Mouse (Mus musculus): ENCODE data around the gene Shq1. TPM values are rescaled to one million over a fixed set of nuclear protein-coding genes. Genes with fewer than 3 reads are reported as not detected.

Gene Shq1
- polyA plus RNA-seq, 2 experiments = 5.8 to 8.7 TPM

DNA sequence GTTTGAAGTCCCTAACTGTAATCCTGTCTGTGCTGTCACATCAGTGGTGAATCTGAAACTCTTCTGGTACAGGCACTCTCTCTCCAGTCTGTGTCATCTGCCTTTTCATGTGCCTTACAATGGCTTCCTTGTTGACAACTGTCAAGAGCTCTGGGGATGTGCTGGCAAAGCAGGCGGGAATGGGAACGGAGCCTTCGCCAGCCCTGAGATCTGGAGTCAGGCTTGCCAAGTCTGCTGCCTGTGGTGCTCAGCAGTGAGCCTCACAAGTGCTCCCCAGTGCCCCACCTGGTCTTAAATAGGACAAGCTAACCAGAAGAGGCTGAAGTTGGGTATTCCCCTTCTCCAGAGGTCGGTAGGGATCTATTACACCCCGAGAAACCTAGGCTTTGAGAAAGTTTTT is 29.8 kb upstream of the Shq1 start:
- H3K4me2 ChIP-seq (ENCODE audit: low read depth) = no peak overlapping the region
- peaks cover 19% of the 10 kb centered on the region for H3K27me3 ChIP-seq (ENCODE audit: control insufficient read depth, insufficient read depth, low read length)
- H3K36me3 ChIP-seq (replicated peaks; ENCODE audit: control insufficient read depth, insufficient read depth, low read depth) = no peaks in the 10 kb centered on the region
- H3K4me1 ChIP-seq (replicated peaks; ENCODE audit: control insufficient read depth in 2 of 2, insufficient read depth in 2 of 2, low read length in 1 of 2) = no peaks in the 10 kb centered on the region
- H3K4me3 ChIP-seq (ENCODE audit: insufficient read depth in 1 of 2, low read depth in 2 of 2, low read length in 2 of 2) = no peak overlapping the region
- no peak overlapping the region for H3K9ac ChIP-seq (replicated peaks)
- ATAC-seq (ENCODE audit: insufficient read depth) (no peak), DNase-seq (ENCODE audit: low read depth in 3 of 3, low spot score in 3 of 3) (no peak)
- WGBS (ENCODE audit: insufficient replicate concordance) = 58% methylated on average over 5 of the region's 5 CpGs
- no peak overlapping the region for H3K27ac ChIP-seq
- no peaks in the 10 kb centered on the region for H3K9me3 ChIP-seq (ENCODE audit: control insufficient read depth, low read length)
- TF ChIP-seq EP300 (IDR thresholded peaks at IDR 0.05; ENCODE audit: low read depth) (no peak), CTCF (IDR thresholded peaks at IDR 0.05; ENCODE audit: low read depth) (no peak)

- H3K9ac ChIP-seq (replicated peaks) = no peak overlapping the region
- H3K27ac ChIP-seq = no peak overlapping the region
- H3K9me3 ChIP-seq (ENCODE audit: control insufficient read depth, low read length) = no peaks in the 10 kb centered on the region
- WGBS (ENCODE audit: insufficient replicate concordance) = 70% methylated on average over 5 of the region's 5 CpGs
- DNase-seq (ENCODE audit: low read depth in 3 of 3, low spot score in 3 of 3) (no peak), ATAC-seq (ENCODE audit: insufficient read depth) (no peak)
- H3K36me3 ChIP-seq (replicated peaks; ENCODE audit: control insufficient read depth, insufficient read depth, low read depth) = no peaks in the 10 kb centered on the region
- no peak overlapping the region for H3K4me2 ChIP-seq (ENCODE audit: low read depth)
- TF ChIP-seq CTCF (IDR thresholded peaks at IDR 0.05; ENCODE audit: low read depth) = no peak
- TF ChIP-seq EP300 (IDR thresholded peaks at IDR 0.05; ENCODE audit: low read depth) = no peak
- H3K27me3 ChIP-seq (ENCODE audit: control insufficient read depth, insufficient read depth, low read length) = peaks cover 11% of the 10 kb centered on the region
- H3K4me3 ChIP-seq (ENCODE audit: insufficient read depth in 1 of 2, low read depth in 2 of 2, low read length in 2 of 2) = no peak overlapping the region
- no peaks in the 10 kb centered on the region for H3K4me1 ChIP-seq (replicated peaks; ENCODE audit: control insufficient read depth in 2 of 2, insufficient read depth in 2 of 2, low read length in 1 of 2)
Observed at GRCm38 (mm10) chr6:100699986-100700385, 29.0 kb upstream of the Shq1 start.

DNA sequence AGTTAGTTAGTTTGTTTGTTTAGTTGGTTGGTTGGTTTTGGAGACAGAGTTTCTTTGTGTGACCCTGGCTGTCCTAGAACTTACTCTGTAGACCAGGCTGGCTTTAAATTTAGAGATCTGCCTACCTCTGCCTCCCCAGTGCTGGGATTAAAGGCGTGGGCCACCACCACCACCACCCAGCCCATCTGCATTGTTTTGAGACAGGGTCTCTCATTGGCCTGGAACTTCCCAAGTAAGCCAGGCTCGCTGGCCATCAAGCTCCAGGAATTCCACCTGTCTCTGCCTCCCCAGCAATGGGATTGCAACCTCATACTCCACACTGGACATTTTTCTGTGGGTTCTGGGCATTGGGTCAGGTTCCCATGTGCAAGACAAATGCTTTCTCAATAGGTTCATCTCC is 15.4 kb upstream of the Shq1 start:
- no peaks in the 10 kb centered on the region for H3K27me3 ChIP-seq (ENCODE audit: control insufficient read depth, insufficient read depth, low read length)
- 29% methylated on average over 2 of the region's 2 CpGs for WGBS (ENCODE audit: insufficient replicate concordance)
- H3K9ac ChIP-seq (replicated peaks) = no peak overlapping the region
- no peaks in the 10 kb centered on the region for H3K9me3 ChIP-seq (ENCODE audit: control insufficient read depth, low read length)
- H3K36me3 ChIP-seq (replicated peaks; ENCODE audit: control insufficient read depth, insufficient read depth, low read depth) = no peaks in the 10 kb centered on the region
- no peak overlapping the region for H3K27ac ChIP-seq
- H3K4me3 ChIP-seq (ENCODE audit: insufficient read depth in 1 of 2, low read depth in 2 of 2, low read length in 2 of 2) = no peak overlapping the region
- no peak overlapping the region for H3K4me2 ChIP-seq (ENCODE audit: low read depth)
- ATAC-seq (ENCODE audit: insufficient read depth) (no peak), DNase-seq (ENCODE audit: low read depth in 3 of 3, low spot score in 3 of 3) (no peak)
- no peak for TF ChIP-seq EP300 (IDR thresholded peaks at IDR 0.05; ENCODE audit: low read depth)
- TF ChIP-seq CTCF (IDR thresholded peaks at IDR 0.05; ENCODE audit: low read depth) = no peak
- H3K4me1 ChIP-seq (replicated peaks; ENCODE audit: control insufficient read depth in 2 of 2, insufficient read depth in 2 of 2, low read length in 1 of 2) = no peaks in the 10 kb centered on the region

GRCm38 (mm10) chr6:100678636-100679035 is 7.7 kb upstream of the Shq1 start:
- TF ChIP-seq CTCF (IDR thresholded peaks at IDR 0.05; ENCODE audit: low read depth) = no peak
- no peak for TF ChIP-seq EP300 (IDR thresholded peaks at IDR 0.05; ENCODE audit: low read depth)
- no peak overlapping the region for H3K4me2 ChIP-seq (ENCODE audit: low read depth)
- H3K9me3 ChIP-seq (ENCODE audit: control insufficient read depth, low read length) = no peaks in the 10 kb centered on the region
- H3K9ac ChIP-seq (replicated peaks) = no peak overlapping the region
- no peak overlapping the region for H3K4me3 ChIP-seq (ENCODE audit: insufficient read depth in 1 of 2, low read depth in 2 of 2, low read length in 2 of 2)
- no peaks in the 10 kb centered on the region for H3K27me3 ChIP-seq (ENCODE audit: control insufficient read depth, insufficient read depth, low read length)
- ATAC-seq (ENCODE audit: insufficient read depth) (no peak), DNase-seq (ENCODE audit: low read depth in 3 of 3, low spot score in 3 of 3) (no peak)
- H3K4me1 ChIP-seq (replicated peaks; ENCODE audit: control insufficient read depth in 2 of 2, insufficient read depth in 2 of 2, low read length in 1 of 2) = no peaks in the 10 kb centered on the region
- no peak overlapping the region for H3K27ac ChIP-seq
- 65% methylated on average over 2 of the region's 2 CpGs for WGBS (ENCODE audit: insufficient replicate concordance)
- no peaks in the 10 kb centered on the region for H3K36me3 ChIP-seq (replicated peaks; ENCODE audit: control insufficient read depth, insufficient read depth, low read depth)

GRCm38 (mm10) chr6:100676461-100676860 is 5.5 kb upstream of the Shq1 start:
- WGBS (ENCODE audit: insufficient replicate concordance) = 77% methylated on average over 7 of the region's 7 CpGs
- Histone ChIP-seq H3K4me2 (ENCODE audit: low read depth) (no peak overlapping the region), H3K9me3 (ENCODE audit: control insufficient read depth, low read length) (no peaks in the 10 kb centered on the region), H3K27ac (no peak overlapping the region), H3K36me3 (replicated peaks; ENCODE audit: control insufficient read depth, insufficient read depth, low read depth) (no peaks in the 10 kb centered on the region), H3K9ac (replicated peaks) (no peak overlapping the region), H3K4me1 (replicated peaks; ENCODE audit: control insufficient read depth in 2 of 2, insufficient read depth in 2 of 2, low read length in 1 of 2) (0 out of 4 replicates have a peak, but pooled peaks cover 0 to under 1% of the 10 kb centered on the region in 2 experiments), H3K4me3 (ENCODE audit: insufficient read depth in 1 of 2, low read depth in 2 of 2, low read length in 2 of 2) (no peak overlapping the region), H3K27me3 (ENCODE audit: control insufficient read depth, insufficient read depth, low read length) (no peaks in the 10 kb centered on the region)
- DNase-seq (ENCODE audit: low read depth in 3 of 3, low spot score in 3 of 3) (no peak), ATAC-seq (ENCODE audit: insufficient read depth) (no peak)
- TF ChIP-seq EP300 (IDR thresholded peaks at IDR 0.05; ENCODE audit: low read depth) (no peak), CTCF (IDR thresholded peaks at IDR 0.05; ENCODE audit: low read depth) (no peak)
